Mouse (Mus musculus) lung, adult 2 months (tissue): ENCODE data around the gene Cpsf6.

Experiments
- CTCF ChIP-seq: fragments of 200-500 bp; IDR thresholded peaks from 2 replicates; pipeline ENCODE4 v1.5.1; 2011; ENCODE audit warnings: mild to moderate bottlenecking, low read length, control low read depth; ENCODE audit not compliant: insufficient read depth
- POLR2A ChIP-seq: fragments of 200-500 bp; IDR thresholded peaks from 2 replicates; pipeline ENCODE4 v1.6.1; 2011; ENCODE audit warnings: low read depth, mild to moderate bottlenecking, control low read depth, low read length, borderline replicate concordance; ENCODE audit errors: extremely low read depth

DNA sequence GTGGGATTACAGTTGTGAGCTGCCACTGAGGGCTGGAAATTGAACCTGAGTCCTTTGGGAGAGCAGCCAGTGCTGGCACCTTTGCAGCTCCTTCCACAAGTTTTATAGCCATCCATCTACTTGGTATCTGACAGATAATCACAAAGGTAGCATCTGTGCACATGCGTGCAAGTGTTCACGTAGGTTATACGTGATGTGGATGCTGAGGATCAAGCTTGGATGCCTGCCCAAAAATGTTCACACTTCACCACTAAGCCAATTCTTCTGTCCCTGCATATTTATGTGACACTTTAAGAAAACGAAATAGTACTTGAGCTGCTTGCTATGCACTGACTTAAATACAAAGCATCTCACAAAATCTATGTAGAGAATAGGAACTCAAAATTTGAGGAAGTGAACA is 38.8 kb downstream of the Cpsf6 start:
- TF ChIP-seq POLR2A (no peak), CTCF (no peak)
